Mouse (Mus musculus): ENCODE results near the gene Lrrc38.

DNA sequence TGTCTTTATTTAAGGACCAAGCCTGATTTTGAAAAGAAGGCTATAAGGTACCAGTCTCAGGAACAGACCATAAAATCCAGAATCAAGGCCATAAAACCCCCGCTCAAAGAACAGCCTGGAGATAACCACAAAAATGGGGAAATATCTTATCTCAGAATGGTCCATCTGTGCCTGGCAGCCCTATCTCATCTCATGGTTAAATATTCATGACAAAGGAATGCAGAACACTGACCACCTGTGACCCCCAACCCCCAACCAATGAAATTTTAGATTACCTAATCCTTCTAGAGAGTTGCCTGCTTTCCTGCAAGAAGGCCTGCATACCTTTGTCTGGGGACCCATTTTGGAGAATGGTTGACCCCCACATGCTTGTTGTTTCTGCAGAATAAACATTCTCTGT, 17.8 kb upstream of the Lrrc38 start:
- TF ChIP-seq CTCF (IDR thresholded peaks at IDR 0.05; ENCODE audit: low read depth, low read length) (no peak), TAL1 (conservative IDR thresholded peaks at IDR 0.05; ENCODE audit: low read depth, low read length) (no peak), GATA2 (IDR thresholded peaks at IDR 0.05; ENCODE audit: borderline replicate concordance, low read depth, low read length) (no peak), POLR2AphosphoS5 (IDR thresholded peaks at IDR 0.05; ENCODE audit: insufficient replicate concordance, low read depth, low read length) (no peak), GATA1 (IDR thresholded peaks at IDR 0.05; ENCODE audit: borderline replicate concordance, low read length) (no peak)

Data from G1E (cell line).